Mouse (Mus musculus) lung, postnatal 36 days (tissue): ENCODE measurements around the gene Tulp4.

Experiments used
- DNase-seq: peaks from one replicate; pipeline ENCODE4 v3.0.0; 2022; ENCODE audit warnings: mixed read lengths

Gene Tulp4

DNA sequence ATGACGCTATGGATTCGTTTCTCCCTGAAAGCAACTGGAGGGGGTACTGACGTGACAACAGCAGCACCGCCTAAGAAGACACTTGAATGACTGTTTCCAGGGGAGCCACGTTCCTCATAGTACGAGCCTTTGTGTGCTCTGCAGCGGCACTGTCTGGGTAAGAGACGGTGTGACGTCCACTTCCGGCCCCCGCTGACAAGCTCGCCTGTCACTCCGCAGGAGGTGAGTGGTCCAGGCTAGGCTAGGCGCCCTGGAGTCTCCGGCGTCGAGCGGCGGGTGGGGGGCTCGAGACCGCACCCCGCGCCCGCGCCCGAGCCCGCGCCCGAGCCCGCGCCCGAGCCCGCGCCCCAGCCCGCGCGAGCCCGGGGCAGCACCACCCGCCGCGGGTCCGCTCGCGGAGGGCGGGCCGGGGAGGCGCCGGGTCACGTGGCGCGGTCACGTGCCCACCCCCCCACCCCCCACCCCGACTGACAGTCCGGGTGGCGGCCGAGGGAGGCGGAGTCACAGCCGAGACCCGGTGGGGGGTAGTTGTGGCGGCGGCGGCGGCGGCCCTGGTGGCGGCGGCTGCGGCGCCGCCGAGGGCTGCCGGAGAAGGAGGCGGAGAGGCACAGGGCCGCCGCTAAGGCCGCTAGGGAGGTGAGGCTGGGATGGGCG is at the start of gene Tulp4:
Gene Tulp4 (plus strand): TSS at position 77 of the 654 bp plus-strand sequence.
- peak; percentile 89 for DNase-seq

DNA sequence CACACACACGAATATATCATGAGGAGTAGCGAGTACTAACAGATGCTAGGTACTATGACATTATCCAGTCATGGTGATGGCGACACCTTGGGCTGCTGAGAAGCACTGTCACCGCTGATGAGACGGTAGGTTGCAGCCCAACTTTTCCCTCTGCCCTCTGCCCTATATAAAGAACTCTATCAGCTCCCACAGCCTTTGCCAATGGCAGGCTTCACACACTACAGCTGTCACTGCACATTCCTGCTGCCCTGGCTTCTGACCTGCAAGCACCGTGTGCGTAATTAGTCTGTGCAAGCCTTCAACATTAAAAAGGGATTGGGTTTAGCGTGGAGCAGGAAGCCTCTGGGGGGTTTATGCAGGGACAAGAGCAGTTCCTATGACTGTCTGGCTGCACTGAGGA is 43.4 kb upstream of the Tulp4 start:
- no peak for DNase-seq

DNA sequence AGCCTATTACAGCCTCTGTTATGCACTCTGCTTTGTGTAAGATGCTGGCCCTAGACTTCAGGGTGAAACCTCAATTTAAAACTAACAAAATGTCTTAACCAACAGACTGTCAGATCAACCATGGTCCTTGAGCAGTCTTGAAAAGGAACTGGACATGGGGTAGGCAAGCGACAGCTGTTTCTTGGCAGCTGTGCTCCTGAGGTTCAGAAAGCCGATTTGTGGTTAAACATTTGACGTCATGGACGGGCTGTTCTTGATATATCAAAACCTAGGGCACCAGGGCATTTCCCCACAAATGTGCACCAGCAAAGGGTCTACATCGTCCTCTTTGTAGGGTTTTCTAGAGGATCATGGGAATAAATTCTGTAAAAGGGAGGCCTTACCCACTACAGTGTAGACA is 42.7 kb upstream of the Tulp4 start:
- DNase-seq = no peak

DNA sequence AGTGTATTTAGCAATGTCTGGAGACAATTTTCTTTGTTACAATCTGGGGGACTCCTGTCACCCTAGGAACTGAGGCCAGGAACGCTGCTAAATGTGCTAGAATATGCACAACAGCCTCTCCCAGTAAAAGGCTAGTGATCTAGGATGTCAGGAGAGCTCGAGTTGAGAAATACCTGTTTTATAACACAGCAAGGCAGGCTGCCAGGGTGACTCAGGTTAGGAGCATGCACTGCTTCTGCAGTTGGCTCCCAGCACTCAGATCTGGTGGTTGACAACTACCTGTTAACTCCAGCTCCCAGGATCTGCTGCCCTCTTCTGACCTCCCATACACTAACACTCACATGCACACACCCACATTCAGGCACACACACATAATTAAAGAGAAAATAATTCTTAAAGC is 40.2 kb upstream of the Tulp4 start:
- peak; percentile 25 for DNase-seq

DNA sequence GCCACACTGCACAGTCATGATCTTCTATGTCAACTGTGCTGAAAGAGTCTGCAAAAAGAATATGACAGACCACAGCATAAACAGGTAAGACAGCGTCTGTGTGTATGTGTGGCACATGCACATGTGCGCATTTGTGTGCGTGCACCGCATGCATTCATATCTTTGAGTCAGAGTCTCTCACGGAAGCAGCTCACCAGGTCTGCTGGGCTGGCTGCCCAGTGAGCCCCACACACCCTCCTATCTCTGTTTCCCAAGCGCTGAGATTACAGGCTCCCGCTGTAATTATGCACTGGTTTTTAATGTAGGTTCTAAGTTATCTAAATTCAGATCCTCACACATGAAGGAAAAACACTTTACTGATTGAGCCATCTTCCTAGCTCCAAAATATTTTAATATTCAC is 38.6 kb upstream of the Tulp4 start:
- no peak for DNase-seq

GRCm38 (mm10) chr17:6069866-6070265 is 36.4 kb upstream of the Tulp4 start:
- no peak for DNase-seq

GRCm38 (mm10) chr17:6073405-6073804 is 32.8 kb upstream of the Tulp4 start:
- no peak for DNase-seq

DNA sequence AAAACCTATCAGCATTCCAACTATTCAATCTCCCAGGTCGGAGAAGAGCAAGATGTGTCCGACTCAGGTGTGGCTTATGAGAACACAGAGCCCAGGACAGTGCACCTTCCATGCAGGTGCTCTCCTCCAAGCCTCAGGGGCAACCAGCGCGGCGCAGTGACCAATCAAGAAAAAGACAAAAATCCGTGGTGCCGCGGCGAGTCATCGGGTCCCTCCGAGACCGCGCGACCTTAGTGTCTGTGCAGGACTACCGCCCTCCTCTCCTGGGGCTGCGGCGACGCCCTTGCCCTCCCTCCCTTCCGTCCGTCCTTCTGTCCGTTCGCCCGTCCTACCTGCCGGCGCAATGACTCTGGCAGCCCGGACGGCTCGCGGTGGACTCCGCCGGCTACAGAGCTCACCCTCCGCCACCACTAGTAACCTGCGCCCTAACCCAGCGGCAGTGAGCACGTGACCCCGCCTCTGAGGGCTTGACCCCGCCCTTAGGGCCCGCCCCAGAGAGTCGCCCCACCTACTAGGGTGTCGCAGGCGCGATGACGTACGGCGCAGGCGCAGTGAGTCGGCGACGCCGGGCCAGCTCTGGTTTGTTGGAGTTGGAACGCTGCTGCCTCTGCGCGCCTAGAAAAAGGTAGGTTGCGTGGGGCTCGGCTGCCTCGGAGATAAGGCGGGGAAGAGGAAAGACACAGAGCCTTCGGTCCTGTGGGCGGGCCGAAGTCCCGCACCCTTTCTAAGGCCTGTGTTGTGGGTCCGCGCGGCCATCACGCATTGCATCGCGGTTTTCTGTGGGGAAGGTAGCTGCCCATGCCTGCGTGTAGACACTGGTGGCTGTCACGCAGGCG is 26.7 kb upstream of the Tulp4 start, which contains the start of the genes Serac1 and Gtf2h5:
Gene Serac1 (minus strand): TSS at position 455 of the 836 bp plus-strand sequence.
Gene Gtf2h5 (plus strand): TSS at position 500 of the 836 bp plus-strand sequence.
- peak; percentile 97 for DNase-seq

- DNase-seq = no peak
Observed at GRCm38 (mm10) chr17:6083323-6083890, 22.8 kb upstream of the Tulp4 start.

DNA sequence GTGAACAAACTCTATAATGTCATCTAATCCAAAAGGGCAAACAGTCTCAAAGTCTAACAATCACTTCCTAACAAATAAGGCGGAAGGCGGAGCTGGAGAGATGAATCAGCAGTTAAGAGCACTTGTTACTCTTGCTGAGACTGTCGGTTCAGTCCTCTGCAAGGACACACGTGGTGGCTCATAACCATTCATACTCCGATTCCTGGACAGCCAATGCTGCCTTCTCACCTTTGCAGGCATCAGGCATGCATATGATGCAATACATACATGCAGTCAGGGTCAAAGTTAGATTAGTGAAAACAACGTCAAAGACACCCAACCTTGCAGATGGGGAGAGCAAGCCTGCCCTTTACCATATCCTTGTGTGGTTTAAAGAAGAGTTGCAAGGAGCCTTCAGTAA is 14.6 kb upstream of the Tulp4 start:
- no peak for DNase-seq

DNA sequence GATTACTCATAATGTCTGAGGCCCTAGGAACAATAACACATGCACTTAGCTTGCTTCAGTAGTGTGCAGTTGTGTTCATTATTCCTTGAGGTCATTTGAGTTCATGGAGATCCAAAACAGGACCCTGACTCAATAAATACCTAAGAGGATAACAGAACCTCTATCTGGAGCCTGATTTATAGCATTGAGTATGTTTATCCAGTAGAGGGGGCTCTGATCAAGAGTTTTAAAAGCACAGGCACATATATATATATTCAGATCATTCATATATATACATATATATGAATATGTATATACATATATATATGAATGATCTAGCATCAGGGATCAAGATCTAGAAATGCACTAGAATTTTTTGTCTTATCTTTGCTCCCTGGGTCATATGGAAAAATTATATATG is 10.7 kb upstream of the Tulp4 start:
- DNase-seq = no peak

DNA sequence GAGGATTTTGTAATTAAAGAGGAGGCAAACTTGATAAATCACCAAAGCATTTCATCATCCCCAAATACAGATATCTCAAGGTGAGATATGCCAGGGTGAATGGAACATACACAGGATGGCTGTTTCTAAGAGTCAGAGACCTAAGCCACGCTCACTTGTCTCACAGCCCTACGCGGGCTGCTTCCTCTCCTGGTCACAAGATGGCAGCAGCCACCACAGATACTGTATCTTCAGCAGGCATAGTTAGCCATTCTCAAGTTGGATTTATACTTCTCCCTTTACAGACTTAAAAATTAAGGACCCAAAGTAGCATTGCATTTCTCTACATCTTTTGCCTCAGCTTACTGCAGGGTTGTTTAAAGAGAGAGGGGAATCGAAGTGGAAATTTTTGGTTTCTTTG is 8.4 kb upstream of the Tulp4 start:
- peak; percentile 82 for DNase-seq

DNA sequence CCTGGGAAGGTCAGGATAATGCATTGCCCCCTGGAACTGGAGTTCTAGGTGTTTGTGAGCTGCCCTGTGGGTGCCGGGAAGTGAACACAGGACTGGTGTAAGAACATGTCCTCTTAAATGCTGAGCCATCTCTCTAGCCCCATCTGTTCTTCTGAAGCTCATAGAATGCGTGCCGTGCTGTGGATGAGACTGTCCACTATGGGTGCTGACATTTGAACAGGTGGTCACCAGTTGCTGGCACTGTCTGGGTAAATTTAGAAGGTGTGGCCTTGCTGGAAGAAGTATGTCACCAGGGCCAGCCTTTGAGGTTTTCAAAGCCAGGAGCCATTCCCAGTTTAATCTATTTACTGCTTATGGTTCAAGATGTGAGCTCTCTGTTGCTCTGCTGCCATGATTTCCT is 4.0 kb upstream of the Tulp4 start:
- no peak for DNase-seq

- no peak for DNase-seq
Observed at GRCm38 (mm10) chr17:6103566-6103965, 2.7 kb upstream of the Tulp4 start.

- DNase-seq = peak; percentile 49
Observed at GRCm38 (mm10) chr17:6107015-6107601, 871 bp downstream of the Tulp4 start.

GRCm38 (mm10) chr17:6108175-6108574 is 1.9 kb downstream of the Tulp4 start:
- DNase-seq = no peak

DNA sequence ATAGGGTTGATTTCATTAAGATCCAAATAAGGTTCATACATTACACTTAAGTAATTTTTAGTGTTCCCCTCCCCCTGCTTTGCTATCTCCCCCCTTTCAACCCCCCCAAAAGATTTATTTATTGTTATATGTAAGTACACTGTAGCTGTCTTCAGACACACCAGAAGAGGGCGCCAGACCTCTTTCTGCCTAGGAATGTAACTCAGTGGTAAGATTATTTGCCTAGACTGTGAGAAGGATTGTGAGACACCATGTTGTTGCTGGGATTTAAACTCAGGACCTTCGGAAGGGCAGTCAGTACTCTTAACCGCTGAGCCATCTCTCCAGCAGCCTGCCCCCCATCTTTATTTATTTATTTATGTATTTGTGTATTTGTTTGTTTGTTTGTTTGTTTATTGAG is 4.7 kb downstream of the Tulp4 start:
- DNase-seq = no peak

- no peak for DNase-seq
Observed at GRCm38 (mm10) chr17:6113653-6114052, 7.4 kb downstream of the Tulp4 start.

GRCm38 (mm10) chr17:6115085-6115484 is 8.8 kb downstream of the Tulp4 start:
- DNase-seq = no peak

DNA sequence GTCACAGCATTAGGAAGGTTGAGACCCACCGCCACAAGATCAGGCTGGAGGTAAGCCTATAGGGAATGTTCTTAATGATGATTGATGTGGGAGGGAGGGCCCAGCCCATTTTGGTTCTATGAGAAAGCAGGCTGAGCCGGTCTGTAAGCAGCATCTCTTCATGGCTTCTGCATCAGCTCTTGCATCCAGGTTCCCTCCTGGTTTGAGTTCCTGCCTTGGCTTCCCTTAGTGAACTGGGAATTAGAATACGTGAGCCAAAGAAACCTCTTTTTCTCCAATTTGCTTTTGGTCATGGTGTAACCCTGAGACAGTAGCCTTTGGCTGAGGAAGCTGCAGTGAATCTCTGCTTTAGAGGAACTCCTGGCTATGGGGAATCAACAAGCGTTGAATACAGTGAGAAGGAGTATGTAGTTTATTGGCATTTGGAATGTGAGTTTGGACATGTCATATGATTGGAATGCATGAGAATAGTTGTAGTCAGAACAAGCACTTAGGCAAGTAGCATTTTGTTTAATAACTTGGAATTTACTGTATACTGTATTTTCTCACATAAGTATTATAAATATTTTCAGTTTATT is 11.0 kb downstream of the Tulp4 start:
- DNase-seq = no peak

GRCm38 (mm10) chr17:6117917-6118316 is 11.7 kb downstream of the Tulp4 start:
- no peak for DNase-seq

GRCm38 (mm10) chr17:6118861-6119260 is 12.6 kb downstream of the Tulp4 start:
- no peak for DNase-seq

DNA sequence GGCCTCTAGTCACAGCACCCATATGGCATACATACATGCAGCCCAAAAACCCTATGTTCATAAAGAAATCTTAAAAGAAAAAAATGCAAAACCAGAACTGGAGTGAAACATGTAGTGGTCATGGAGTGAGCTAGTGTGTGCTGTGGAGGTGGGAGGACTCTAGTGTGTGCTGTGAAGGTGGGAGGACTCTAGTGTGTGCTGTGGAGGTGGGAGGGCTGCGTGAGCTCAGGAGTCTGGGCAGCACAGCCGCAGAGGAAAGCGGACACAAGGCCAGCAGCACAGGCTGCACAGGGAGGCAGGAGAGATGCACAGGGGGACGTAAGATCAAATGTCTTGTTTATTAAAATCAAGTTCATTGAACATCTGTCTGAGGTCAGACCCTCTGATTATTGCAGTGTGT is 17.5 kb downstream of the Tulp4 start:
- no peak for DNase-seq
